Mouse (Mus musculus) cerebellum, adult 2 months (tissue): ENCODE measurements around the gene Alx3. TPM values are rescaled to one million over a fixed set of nuclear protein-coding genes. Genes with fewer than 3 reads are reported as not detected.

Experiments used
- DNase-seq, 2 experiments: peaks; one replicate each; pipeline ENCODE4 v3.0.0; 2021
- H3K27ac ChIP-seq: fragments of 200-500 bp; 2 replicates; pipeline ENCODE4 v1.5.1; 2012; ENCODE audit warnings: low read length, control low read depth, inconsistent platforms; ENCODE audit not compliant: insufficient read depth
- H3K27me3 ChIP-seq: fragments of 200-500 bp; 2 replicates; pipeline ENCODE4 v1.6.1; 2012; ENCODE audit warnings: inconsistent platforms, mild to moderate bottlenecking, low read length, moderate library complexity; ENCODE audit not compliant: control insufficient read depth, insufficient read depth
- H3K4me1 ChIP-seq: fragments of 200-500 bp; 2 replicates; pipeline ENCODE4 v1.6.1; 2011; ENCODE audit warnings: low read length; ENCODE audit not compliant: control insufficient read depth, insufficient read depth
- H3K4me3 ChIP-seq: fragments of 200-500 bp; replicated peaks from 2 replicates; pipeline ENCODE3; 2011; ENCODE audit warnings: mild to moderate bottlenecking, low read depth, low read length, control low read depth; ENCODE audit not compliant: insufficient read depth
- CTCF ChIP-seq: fragments of 200-500 bp; IDR thresholded peaks from 2 replicates; pipeline ENCODE4 v1.5.1; 2011; ENCODE audit warnings: low read depth, mild to moderate bottlenecking, control low read depth, low read length, moderate library complexity, borderline replicate concordance; ENCODE audit not compliant: insufficient read depth
- POLR2A ChIP-seq: fragments of 200-500 bp; IDR thresholded peaks from 2 replicates; pipeline ENCODE4 v1.6.1; 2011; ENCODE audit warnings: low read length, control low read depth, borderline replicate concordance; ENCODE audit not compliant: insufficient read depth
- WGBS: fragments of 180-500 bp; shearing (Covaris S2); methylation state at CpG from one replicate; pipeline ENCODE4 v1.1.7; 2018; 5-methylcytosine and 5-hydroxymethylcytosine counted together
- polyA plus RNA-seq: library from polyadenylated mRNA; depleted of rRNA; stranded (reverse); fragments of >200 nt; gene quantifications from 2 replicates; pipeline ENCODE4 v1.2.3, GENCODE M21; 2012

The Alx3 gene
- polyA plus RNA-seq, 1 experiment = 0.08 TPM

GRCm38 (mm10) chr3:107605304-107605703 is 10.5 kb downstream of the Alx3 start:
- WGBS = 13% methylated on average over 4 of the region's 4 CpGs
- H3K4me1 ChIP-seq = no peaks in the 10 kb centered on the region
- H3K27me3 ChIP-seq = no peaks in the 10 kb centered on the region
- DNase-seq = peak; percentile 44 to 60
- TF ChIP-seq POLR2A (no peak), CTCF (peak; percentile 80)
- H3K4me3 ChIP-seq = no peak overlapping the region
- H3K27ac ChIP-seq = no peak overlapping the region

- Histone ChIP-seq H3K4me1 (no peaks in the 10 kb centered on the region), H3K27me3 (no peaks in the 10 kb centered on the region), H3K27ac (no peak overlapping the region), H3K4me3 (no peak overlapping the region)
- DNase-seq = no peak
- no peak for TF ChIP-seq CTCF
- no peak for TF ChIP-seq POLR2A
- WGBS = 44% methylated on average over 8 of the region's 8 CpGs
Observed at GRCm38 (mm10) chr3:107607221-107607620, 12.4 kb downstream of the Alx3 start.

GRCm38 (mm10) chr3:107608808-107609207 is 14.0 kb downstream of the Alx3 start:
- no peaks in the 10 kb centered on the region for H3K27me3 ChIP-seq
- no peak overlapping the region for H3K4me3 ChIP-seq
- WGBS = 73% methylated on average over 4 of the region's 4 CpGs
- TF ChIP-seq POLR2A (no peak), CTCF (no peak)
- no peak overlapping the region for H3K27ac ChIP-seq
- no peak for DNase-seq
- H3K4me1 ChIP-seq = no peaks in the 10 kb centered on the region

- peak in 1 of 2 experiments; percentile 15 for DNase-seq
- WGBS = 54% methylated on average over 3 of the region's 3 CpGs
- H3K27ac ChIP-seq = no peak overlapping the region
- H3K4me1 ChIP-seq = no peaks in the 10 kb centered on the region
- H3K4me3 ChIP-seq = no peak overlapping the region
- no peaks in the 10 kb centered on the region for H3K27me3 ChIP-seq
- no peak for TF ChIP-seq POLR2A
- TF ChIP-seq CTCF = no peak
Observed at GRCm38 (mm10) chr3:107609376-107609775, 14.5 kb downstream of the Alx3 start.

- H3K27me3 ChIP-seq = no peaks in the 10 kb centered on the region
- no peak overlapping the region for H3K4me3 ChIP-seq
- no peak for TF ChIP-seq CTCF
- no peak for TF ChIP-seq POLR2A
- 58% methylated on average over 4 of the region's 4 CpGs for WGBS
- DNase-seq = no peak
- H3K4me1 ChIP-seq = no peaks in the 10 kb centered on the region
- no peak overlapping the region for H3K27ac ChIP-seq
Observed at GRCm38 (mm10) chr3:107611394-107611793, 16.6 kb downstream of the Alx3 start.

- no peak overlapping the region for H3K27ac ChIP-seq
- H3K4me3 ChIP-seq = no peak overlapping the region
- peak; percentile 97 for TF ChIP-seq CTCF
- TF ChIP-seq POLR2A = no peak
- peak; percentile 63 to 77 for DNase-seq
- no peaks in the 10 kb centered on the region for H3K4me1 ChIP-seq
- no peaks in the 10 kb centered on the region for H3K27me3 ChIP-seq
- WGBS = 17% methylated on average over 11 of the region's 11 CpGs
Observed at GRCm38 (mm10) chr3:107612902-107613525, 18.2 kb downstream of the Alx3 start.

- H3K4me1 ChIP-seq = no peaks in the 10 kb centered on the region
- H3K4me3 ChIP-seq = no peak overlapping the region
- no peaks in the 10 kb centered on the region for H3K27me3 ChIP-seq
- TF ChIP-seq CTCF = no peak
- TF ChIP-seq POLR2A = no peak
- 78% methylated on average over 3 of the region's 3 CpGs for WGBS
- no peak overlapping the region for H3K27ac ChIP-seq
- DNase-seq = peak in 1 of 2 experiments; percentile 3
Observed at GRCm38 (mm10) chr3:107617800-107618199, 23.0 kb downstream of the Alx3 start.

- no peak for TF ChIP-seq POLR2A
- no peak for TF ChIP-seq CTCF
- Histone ChIP-seq H3K4me1 (no peaks in the 10 kb centered on the region), H3K27ac (no peak overlapping the region), H3K27me3 (no peaks in the 10 kb centered on the region), H3K4me3 (no peak overlapping the region)
- DNase-seq = peak in 1 of 2 experiments; percentile 3
- 60% methylated on average over 6 of the region's 6 CpGs for WGBS
Observed at GRCm38 (mm10) chr3:107619911-107620310, 25.1 kb downstream of the Alx3 start.
